Mouse (Mus musculus) C2C12 (cell line): ENCODE measurements around the gene Gm20683.

ENCODE experiments used
- CEBPB ChIP-seq: IDR thresholded peaks from one replicate; pipeline ENCODE4 v1.6.1; 2011; ENCODE audit warnings: low read depth, mild to moderate bottlenecking, control low read depth, moderate library complexity
- CTCF ChIP-seq: IDR thresholded peaks from one replicate; pipeline ENCODE4 v1.5.1; 2011; ENCODE audit not compliant: control insufficient read depth, insufficient read depth, insufficient read length
- FOSL1 ChIP-seq: IDR thresholded peaks from one replicate; pipeline ENCODE4 v1.8.0; 2011; ENCODE audit warnings: mild to moderate bottlenecking, low read length; ENCODE audit not compliant: poor library complexity, insufficient read depth, severe bottlenecking
- MYOD1 ChIP-seq: IDR thresholded peaks from one replicate; pipeline ENCODE4 v1.6.1; 2011; ENCODE audit warnings: low read depth; ENCODE audit not compliant: control insufficient read depth, insufficient read length
- MYOG ChIP-seq: IDR thresholded peaks from one replicate; pipeline ENCODE4 v1.6.1; 2011; ENCODE audit not compliant: control insufficient read depth, insufficient read length; ENCODE audit errors: extremely low read depth
- USF1 ChIP-seq: IDR thresholded peaks from one replicate; pipeline ENCODE4 v1.6.1; 2011; ENCODE audit warnings: low read depth, mild to moderate bottlenecking, control low read depth, moderate library complexity

DNA sequence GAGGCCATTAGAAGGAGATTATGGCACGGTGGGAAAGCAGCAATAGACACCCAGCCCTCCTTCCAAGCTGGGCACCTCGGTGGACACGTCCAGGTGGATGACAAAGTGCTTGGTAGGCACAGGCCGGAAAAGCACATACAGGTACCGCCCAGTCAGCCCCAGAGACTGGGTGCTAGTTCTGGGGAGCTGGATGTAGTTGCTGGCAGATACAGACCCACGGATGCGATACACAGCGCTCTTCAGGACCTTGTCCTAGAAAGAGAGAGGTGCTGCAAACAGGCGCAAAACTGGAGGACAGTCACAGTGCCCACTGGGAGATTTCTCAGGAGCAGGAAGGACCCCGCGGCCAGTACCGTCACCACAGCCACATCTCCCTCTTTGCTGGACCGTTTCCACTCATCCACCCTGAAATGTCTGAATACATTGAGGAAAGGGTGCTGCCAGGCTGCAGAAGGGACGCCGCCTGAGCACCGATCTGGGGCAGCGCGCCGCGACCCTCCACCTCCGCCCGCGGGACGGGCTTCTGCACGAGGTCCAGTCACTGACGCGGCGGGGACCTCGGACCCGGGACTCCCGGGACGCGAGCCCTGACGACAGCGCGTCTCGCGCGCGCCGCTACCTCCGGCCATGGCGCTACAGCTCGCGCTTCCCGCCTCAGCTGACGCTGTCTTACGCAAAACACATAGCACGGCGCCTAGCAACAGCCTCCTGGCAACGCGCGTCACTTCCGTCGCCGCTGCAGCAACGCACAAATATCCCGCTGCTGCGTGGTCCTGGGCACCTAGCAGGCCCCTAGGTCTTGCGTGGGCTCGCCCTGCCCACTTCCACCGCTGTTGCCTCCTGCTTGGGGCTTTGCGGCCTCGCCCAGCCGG lies 19.5 kb upstream of the Gm20683 start, which contains the start of gene Wdr90:
- TF ChIP-seq CTCF (no peak), MYOD1 (no peak), CEBPB (peak; percentile 83), MYOG (no peak), USF1 (peak; percentile 28), FOSL1 (no peak)
